Mouse (Mus musculus) forebrain, embryonic 15.5 days (tissue): ENCODE results near the gene Lyzl4. TPM values are rescaled to one million over a fixed set of nuclear protein-coding genes. Genes with fewer than 3 reads are reported as not detected.

Experiments
- ATAC-seq: fragments of 200-750 bp; cut with Nextera tagmentation; replicated peaks from 2 replicates; pipeline ENCODE4 v1.8.0; 2017; ENCODE audit warnings: mild to moderate bottlenecking, moderate TSS enrichment, moderate library complexity
- H3K27ac ChIP-seq: fragments of 300-500 bp; sonication (generic); replicated peaks from 2 replicates; pipeline ENCODE4 v1.5.1; 2015; ENCODE audit warnings: mild to moderate bottlenecking, inconsistent platforms
- H3K27me3 ChIP-seq: fragments of 300-500 bp; sonication (generic); 2 replicates; pipeline ENCODE4 v1.6.1; 2015; ENCODE audit warnings: inconsistent platforms
- H3K36me3 ChIP-seq: fragments of 300-500 bp; sonication (generic); 2 replicates; pipeline ENCODE4 v1.6.1; 2015; ENCODE audit warnings: mild to moderate bottlenecking, inconsistent platforms
- H3K4me1 ChIP-seq: fragments of 300-500 bp; sonication (generic); 2 replicates; pipeline ENCODE4 v1.6.1; 2015; ENCODE audit warnings: inconsistent platforms
- H3K4me2 ChIP-seq: fragments of 300-500 bp; sonication (generic); replicated peaks from 2 replicates; pipeline ENCODE4 v1.6.1; 2015; ENCODE audit warnings: mild to moderate bottlenecking, inconsistent platforms
- H3K4me3 ChIP-seq: fragments of 300-500 bp; sonication (generic); 2 replicates; pipeline ENCODE4 v1.5.1; 2015; ENCODE audit warnings: mild to moderate bottlenecking, inconsistent platforms
- H3K9ac ChIP-seq: fragments of 300-500 bp; sonication (generic); replicated peaks from 2 replicates; pipeline ENCODE4 v1.6.1; 2015; ENCODE audit warnings: mild to moderate bottlenecking, inconsistent platforms
- H3K9me3 ChIP-seq: fragments of 300-500 bp; sonication (generic); 2 replicates; pipeline ENCODE4 v1.6.1; 2016; ENCODE audit warnings: inconsistent platforms
- WGBS: fragments of 180-500 bp; shearing (Covaris S2); methylation state at CpG from one replicate; pipeline ENCODE4 v1.1.7; 2015; ENCODE audit warnings: mixed read lengths; 5-methylcytosine and 5-hydroxymethylcytosine counted together
- polyA plus RNA-seq: library from polyadenylated mRNA; unstranded; fragments of >200 nt; fragmentation: Nextera tagmentation; extraction: Ambion mirVana; gene quantifications from 2 replicates; pipeline ENCODE4 v1.2.1, GENCODE M21; 2015

Lyzl4 gene
- polyA plus RNA-seq, result not detected in 2 replicates

GRCm38 (mm10) chr9:121642001-121642400, at the start of gene Lyzl4:
Lyzl4 (minus strand) TSS chr9:121642096.
- H3K9me3 ChIP-seq, result no peaks in the 10 kb centered on the region
- peak within 1 kb of the TSS; percentile 49 for H3K9ac ChIP-seq
- WGBS, result 1% methylated on average over 26 of the region's 26 CpGs
- H3K4me2 ChIP-seq, result peak within 1 kb of the TSS; percentile 94
- peaks cover 25% of the 10 kb centered on the region for H3K4me1 ChIP-seq
- ATAC-seq, result peak; percentile 51
- peak within 1 kb of the TSS; percentile 69 for H3K4me3 ChIP-seq
- no peak within 1 kb of the TSS for H3K27ac ChIP-seq
- H3K27me3 ChIP-seq, result peaks cover 38% of the 10 kb centered on the region
- no peaks in the 10 kb centered on the region for H3K36me3 ChIP-seq

- ATAC-seq, result no peak; the same call in 1 of the 2 replicates
- no peak overlapping the region for H3K9ac ChIP-seq
- no peaks in the 10 kb centered on the region for H3K27me3 ChIP-seq
- no peak overlapping the region; the same call in 1 of the 2 replicates for H3K4me2 ChIP-seq
- H3K4me1 ChIP-seq, result peaks cover 15% of the 10 kb centered on the region
- no peak overlapping the region for H3K4me3 ChIP-seq
- peak overlapping the region; percentile 86 for H3K27ac ChIP-seq
- no peaks in the 10 kb centered on the region for H3K9me3 ChIP-seq
- peaks cover 42% of the 10 kb centered on the region for H3K36me3 ChIP-seq
- 82% methylated on average over 7 of the region's 7 CpGs for WGBS
These were observed 48.8 kb upstream of the Lyzl4 start for GRCm38 (mm10) chr9:121690734-121691133.

- Histone ChIP-seq H3K4me3 (peak overlapping the region; percentile 13; the same call in 1 of the 2 replicates), H3K27me3 (no peaks in the 10 kb centered on the region), H3K9ac (no peak overlapping the region), H3K36me3 (peaks cover 42% of the 10 kb centered on the region), H3K4me1 (peaks cover 15% of the 10 kb centered on the region), H3K9me3 (no peaks in the 10 kb centered on the region), H3K4me2 (peak overlapping the region; percentile 34), H3K27ac (peak overlapping the region; percentile 86)
- ATAC-seq, result peak; percentile 94
- WGBS, result 48% methylated on average over 15 of the region's 15 CpGs
These were observed 48.3 kb upstream of the Lyzl4 start for GRCm38 (mm10) chr9:121690200-121690651.

GRCm38 (mm10) chr9:121684702-121685101, 42.8 kb upstream of the Lyzl4 start:
- Histone ChIP-seq H3K9ac (no peak overlapping the region), H3K4me3 (no peak overlapping the region), H3K4me1 (peaks cover 4% of the 10 kb centered on the region), H3K27me3 (no peaks in the 10 kb centered on the region), H3K9me3 (no peaks in the 10 kb centered on the region), H3K27ac (no peak overlapping the region), H3K4me2 (no peak overlapping the region), H3K36me3 (peaks cover 52% of the 10 kb centered on the region)
- 84% methylated on average over 7 of the region's 7 CpGs for WGBS
- no peak for ATAC-seq

GRCm38 (mm10) chr9:121682037-121682680, 40.3 kb upstream of the Lyzl4 start:
- no peak overlapping the region for H3K27ac ChIP-seq
- 80% methylated on average over 18 of the region's 18 CpGs for WGBS
- H3K9me3 ChIP-seq, result no peaks in the 10 kb centered on the region
- peaks cover 10% of the 10 kb centered on the region for H3K4me1 ChIP-seq
- H3K9ac ChIP-seq, result no peak overlapping the region
- no peak for ATAC-seq
- peaks cover 36% of the 10 kb centered on the region for H3K36me3 ChIP-seq
- H3K4me3 ChIP-seq, result no peak overlapping the region
- no peaks in the 10 kb centered on the region for H3K27me3 ChIP-seq
- H3K4me2 ChIP-seq, result no peak overlapping the region

GRCm38 (mm10) chr9:121681191-121681590, 39.3 kb upstream of the Lyzl4 start:
- no peak overlapping the region for H3K9ac ChIP-seq
- no peaks in the 10 kb centered on the region for H3K9me3 ChIP-seq
- no peak overlapping the region for H3K4me2 ChIP-seq
- no peak overlapping the region for H3K4me3 ChIP-seq
- ATAC-seq, result no peak
- no peak overlapping the region for H3K27ac ChIP-seq
- peaks cover 10% of the 10 kb centered on the region for H3K4me1 ChIP-seq
- no peaks in the 10 kb centered on the region for H3K27me3 ChIP-seq
- WGBS, result 85% methylated on average over 7 of the region's 8 CpGs
- H3K36me3 ChIP-seq, result peaks cover 34% of the 10 kb centered on the region

- 19% methylated on average over 6 of the region's 6 CpGs for WGBS
- 0 out of 2 replicates have a peak overlapping the region, but pooled peaks have one; percentile 9 for H3K27ac ChIP-seq
- no peaks in the 10 kb centered on the region for H3K27me3 ChIP-seq
- ATAC-seq, result peak; percentile 79
- H3K4me1 ChIP-seq, result peaks cover 10% of the 10 kb centered on the region
- no peak overlapping the region for H3K9ac ChIP-seq
- H3K4me2 ChIP-seq, result no peak overlapping the region
- peaks cover 23% of the 10 kb centered on the region for H3K36me3 ChIP-seq
- no peak overlapping the region for H3K4me3 ChIP-seq
- no peaks in the 10 kb centered on the region for H3K9me3 ChIP-seq
These were observed 37.7 kb upstream of the Lyzl4 start for GRCm38 (mm10) chr9:121679549-121679948.

- no peaks in the 10 kb centered on the region for H3K27me3 ChIP-seq
- H3K27ac ChIP-seq, result no peak overlapping the region
- ATAC-seq, result no peak
- no peaks in the 10 kb centered on the region for H3K9me3 ChIP-seq
- H3K4me3 ChIP-seq, result no peak overlapping the region
- H3K4me2 ChIP-seq, result no peak overlapping the region
- WGBS, result 78% methylated on average over 8 of the region's 8 CpGs
- H3K36me3 ChIP-seq, result peaks cover 4% of the 10 kb centered on the region; the same call in 1 of the 2 replicates
- H3K9ac ChIP-seq, result no peak overlapping the region
- H3K4me1 ChIP-seq, result peaks cover 10% of the 10 kb centered on the region
These were observed 35.6 kb upstream of the Lyzl4 start for GRCm38 (mm10) chr9:121677476-121677875.

GRCm38 (mm10) chr9:121677069-121677468, 35.2 kb upstream of the Lyzl4 start:
- H3K4me2 ChIP-seq, result no peak overlapping the region
- no peak for ATAC-seq
- no peaks in the 10 kb centered on the region for H3K9me3 ChIP-seq
- peaks cover 10% of the 10 kb centered on the region for H3K4me1 ChIP-seq
- no peak overlapping the region for H3K9ac ChIP-seq
- no peaks in the 10 kb centered on the region for H3K27me3 ChIP-seq
- no peak overlapping the region for H3K4me3 ChIP-seq
- H3K27ac ChIP-seq, result no peak overlapping the region
- WGBS, result 91% methylated on average over 4 of the region's 4 CpGs
- peaks cover under 1% of the 10 kb centered on the region; the same call in 1 of the 2 replicates for H3K36me3 ChIP-seq

GRCm38 (mm10) chr9:121675556-121675955, 33.7 kb upstream of the Lyzl4 start:
- 92% methylated on average over 2 of the region's 2 CpGs for whole genome bisulfite sequencing

GRCm38 (mm10) chr9:121675011-121675410, 33.1 kb upstream of the Lyzl4 start:
- no peak overlapping the region for H3K4me3 ChIP-seq
- no peak overlapping the region for H3K9ac ChIP-seq
- no peaks in the 10 kb centered on the region for H3K9me3 ChIP-seq
- peaks cover 12% of the 10 kb centered on the region for H3K4me1 ChIP-seq
- H3K36me3 ChIP-seq, result no peaks in the 10 kb centered on the region
- no peak overlapping the region for H3K4me2 ChIP-seq
- no peak overlapping the region for H3K27ac ChIP-seq
- peaks cover 9% of the 10 kb centered on the region; the same call in 1 of the 2 replicates for H3K27me3 ChIP-seq
- ATAC-seq, result no peak
- 83% methylated on average over 9 of the region's 9 CpGs for WGBS

More at GRCm38 (mm10) chr9:121675556-121675955, 33.7 kb upstream of the Lyzl4 start:
- no peak overlapping the region for H3K4me2 ChIP-seq
- no peaks in the 10 kb centered on the region for H3K36me3 ChIP-seq
- peaks cover 10% of the 10 kb centered on the region for H3K4me1 ChIP-seq
- H3K9me3 ChIP-seq, result no peaks in the 10 kb centered on the region
- no peak overlapping the region for H3K4me3 ChIP-seq
- H3K27me3 ChIP-seq, result peaks cover 4% of the 10 kb centered on the region; the same call in 1 of the 2 replicates
- no peak overlapping the region for H3K9ac ChIP-seq
- no peak overlapping the region for H3K27ac ChIP-seq
- no peak for ATAC-seq

- Histone ChIP-seq H3K4me1 (peaks cover 13% of the 10 kb centered on the region), H3K4me3 (no peak overlapping the region), H3K9ac (no peak overlapping the region), H3K27ac (no peak overlapping the region), H3K4me2 (no peak overlapping the region), H3K9me3 (no peaks in the 10 kb centered on the region), H3K27me3 (peaks cover 12% of the 10 kb centered on the region; the same call in 1 of the 2 replicates), H3K36me3 (no peaks in the 10 kb centered on the region)
- WGBS, result 87% methylated on average over 5 of the region's 5 CpGs
- ATAC-seq, result no peak
These were observed 31.8 kb upstream of the Lyzl4 start for GRCm38 (mm10) chr9:121673716-121674115.
